Mouse (Mus musculus): ENCODE data around the gene C1qtnf3.

The C1qtnf3 gene

GRCm38 (mm10) chr15:10951951-10952759, at the start of gene C1qtnf3:
Gene C1qtnf3, plus strand, starts transcription at chr15:10952332.
- DNase-seq (ENCODE audit: low spot score in 2 of 2), result no peak

GRCm38 (mm10) chr15:10902360-10902759, 49.8 kb upstream of the C1qtnf3 start:
- no peak for DNase-seq (ENCODE audit: low spot score in 2 of 2)

GRCm38 (mm10) chr15:10916611-10917311, 35.4 kb upstream of the C1qtnf3 start:
- DNase-seq (ENCODE audit: low spot score in 2 of 2), result no peak

- no peak for DNase-seq (ENCODE audit: low spot score in 2 of 2)
Measured at GRCm38 (mm10) chr15:10917312-10917660, 34.8 kb upstream of the C1qtnf3 start.

GRCm38 (mm10) chr15:10920212-10920611, 31.9 kb upstream of the C1qtnf3 start:
- no peak for DNase-seq (ENCODE audit: low spot score in 2 of 2)

GRCm38 (mm10) chr15:10921064-10921463, 31.1 kb upstream of the C1qtnf3 start:
- DNase-seq (ENCODE audit: low spot score in 2 of 2), result no peak

- no peak for DNase-seq (ENCODE audit: low spot score in 2 of 2)
Measured at GRCm38 (mm10) chr15:10922061-10922460, 30.1 kb upstream of the C1qtnf3 start.

GRCm38 (mm10) chr15:10922570-10922969, 29.6 kb upstream of the C1qtnf3 start:
- DNase-seq (ENCODE audit: low spot score in 2 of 2), result no peak

- DNase-seq (ENCODE audit: low spot score in 2 of 2), result no peak
Measured at GRCm38 (mm10) chr15:10923076-10923995, 28.8 kb upstream of the C1qtnf3 start.

GRCm38 (mm10) chr15:10927325-10927724, 24.8 kb upstream of the C1qtnf3 start:
- DNase-seq (ENCODE audit: low spot score in 2 of 2), result no peak

GRCm38 (mm10) chr15:10928633-10929270, 23.4 kb upstream of the C1qtnf3 start:
- no peak for DNase-seq (ENCODE audit: low spot score in 2 of 2)

- DNase-seq (ENCODE audit: low spot score in 2 of 2), result no peak
Measured at GRCm38 (mm10) chr15:10933930-10934329, 18.2 kb upstream of the C1qtnf3 start.

- DNase-seq (ENCODE audit: low spot score in 2 of 2), result no peak
Measured at GRCm38 (mm10) chr15:10940148-10941108, 11.7 kb upstream of the C1qtnf3 start.

- no peak for DNase-seq (ENCODE audit: low spot score in 2 of 2)
Measured at GRCm38 (mm10) chr15:10941901-10942300, 10.2 kb upstream of the C1qtnf3 start.

- DNase-seq (ENCODE audit: low spot score in 2 of 2), result no peak
Measured at GRCm38 (mm10) chr15:10947852-10948251, 4.3 kb upstream of the C1qtnf3 start.

- no peak for DNase-seq (ENCODE audit: low spot score in 2 of 2)
Measured at GRCm38 (mm10) chr15:10952760-10953305, 701 bp downstream of the C1qtnf3 start.

- DNase-seq (ENCODE audit: low spot score in 2 of 2), result no peak
Measured at GRCm38 (mm10) chr15:10953465-10953864, 1.3 kb downstream of the C1qtnf3 start.

GRCm38 (mm10) chr15:10954381-10955016, 2.4 kb downstream of the C1qtnf3 start:
- DNase-seq (ENCODE audit: low spot score in 2 of 2), result no peak

GRCm38 (mm10) chr15:10955156-10955555, 3.0 kb downstream of the C1qtnf3 start:
- DNase-seq (ENCODE audit: low spot score in 2 of 2), result no peak

GRCm38 (mm10) chr15:10956706-10957105, 4.6 kb downstream of the C1qtnf3 start:
- no peak for DNase-seq (ENCODE audit: low spot score in 2 of 2)

All from right cerebral cortex, postnatal 36 days (tissue).